Mouse (Mus musculus): ENCODE data around the gene Tead2. TPM values are rescaled to one million over a fixed set of nuclear protein-coding genes. Genes with fewer than 3 reads are reported as not detected.

The Tead2 gene
- polyA plus RNA-seq, 1 experiment = 12.1 TPM

GRCm38 (mm10) chr7:45234922-45235571 is 19.5 kb downstream of the Tead2 start:
- no peak for DNase-seq (ENCODE audit: low read depth in 1 of 2, low spot score in 2 of 2)
- Histone ChIP-seq H3K36me3 (ENCODE audit: control insufficient read depth, insufficient read depth, low read length) (peaks cover 31% of the 10 kb centered on the region), H3K27ac (ENCODE audit: insufficient read depth, low read length) (peak overlapping the region; percentile 29; the same call in 1 of the 2 replicates), H3K27me3 (ENCODE audit: control insufficient read depth, insufficient read depth, low read length) (no peaks in the 10 kb centered on the region), H3K4me3 (ENCODE audit: extremely low read depth, insufficient read depth, insufficient read length) (peak overlapping the region; percentile 4; the same call in 1 of the 2 replicates), H3K4me1 (ENCODE audit: control insufficient read depth, insufficient read depth, insufficient read length) (peaks cover 42% of the 10 kb centered on the region)
- 82% methylated on average over 21 of the region's 21 CpGs for WGBS
- TF ChIP-seq CTCF (IDR thresholded peaks at IDR 0.05; ENCODE audit: extremely low read depth, insufficient read depth, insufficient read length, insufficient replicate concordance) = no peak

GRCm38 (mm10) chr7:45235656-45236180 is 20.2 kb downstream of the Tead2 start:
- TF ChIP-seq CTCF (IDR thresholded peaks at IDR 0.05; ENCODE audit: extremely low read depth, insufficient read depth, insufficient read length, insufficient replicate concordance) (no peak), POLR2A (IDR thresholded peaks at IDR 0.05; ENCODE audit: low read depth, low read length) (no peak)
- DNase-seq (ENCODE audit: low read depth in 1 of 2, low spot score in 2 of 2) = no peak
- H3K27me3 ChIP-seq (ENCODE audit: control insufficient read depth, insufficient read depth, low read length) = no peaks in the 10 kb centered on the region
- H3K36me3 ChIP-seq (ENCODE audit: control insufficient read depth, insufficient read depth, low read length) = peaks cover 31% of the 10 kb centered on the region
- peaks cover 49% of the 10 kb centered on the region for H3K4me1 ChIP-seq (ENCODE audit: control insufficient read depth, insufficient read depth, insufficient read length)
- peak overlapping the region; percentile 12; the same call in 1 of the 2 replicates for H3K4me3 ChIP-seq (ENCODE audit: extremely low read depth, insufficient read depth, insufficient read length)
- 83% methylated on average over 17 of the region's 17 CpGs for WGBS
- peak overlapping the region; percentile 29; the same call in 1 of the 2 replicates for H3K27ac ChIP-seq (ENCODE audit: insufficient read depth, low read length)

- peak in 1 of 2 experiments; percentile 2 for DNase-seq (ENCODE audit: low read depth in 1 of 2, low spot score in 2 of 2)
- Histone ChIP-seq H3K4me1 (ENCODE audit: control insufficient read depth, insufficient read depth, insufficient read length) (peaks cover 53% of the 10 kb centered on the region), H3K27ac (ENCODE audit: insufficient read depth, low read length) (peak overlapping the region; percentile 98), H3K4me3 (ENCODE audit: extremely low read depth, insufficient read depth, insufficient read length) (peak overlapping the region; percentile 76), H3K27me3 (ENCODE audit: control insufficient read depth, insufficient read depth, low read length) (no peaks in the 10 kb centered on the region), H3K36me3 (ENCODE audit: control insufficient read depth, insufficient read depth, low read length) (peaks cover 31% of the 10 kb centered on the region)
- no peak for TF ChIP-seq POLR2A (IDR thresholded peaks at IDR 0.05; ENCODE audit: low read depth, low read length)
- no peak for TF ChIP-seq CTCF (IDR thresholded peaks at IDR 0.05; ENCODE audit: extremely low read depth, insufficient read depth, insufficient read length, insufficient replicate concordance)
- WGBS = 15% methylated on average over 17 of the region's 17 CpGs
Measured at GRCm38 (mm10) chr7:45237747-45238699, 22.5 kb downstream of the Tead2 start.

- Histone ChIP-seq H3K27ac (ENCODE audit: insufficient read depth, low read length) (peak within 1 kb of the TSS; percentile 98), H3K36me3 (ENCODE audit: control insufficient read depth, insufficient read depth, low read length) (peaks cover 26% of the 10 kb centered on the region), H3K4me3 (ENCODE audit: extremely low read depth, insufficient read depth, insufficient read length) (peak within 1 kb of the TSS; percentile 76), H3K4me1 (ENCODE audit: control insufficient read depth, insufficient read depth, insufficient read length) (peaks cover 46% of the 10 kb centered on the region), H3K27me3 (ENCODE audit: control insufficient read depth, insufficient read depth, low read length) (no peaks in the 10 kb centered on the region)
- TF ChIP-seq POLR2A (IDR thresholded peaks at IDR 0.05; ENCODE audit: low read depth, low read length) (peak; percentile 66), CTCF (IDR thresholded peaks at IDR 0.05; ENCODE audit: extremely low read depth, insufficient read depth, insufficient read length, insufficient replicate concordance) (no peak)
- DNase-seq (ENCODE audit: low read depth in 1 of 2, low spot score in 2 of 2) = peak; percentile 76 to 82
- 4% methylated on average over 20 of the region's 20 CpGs for WGBS
Measured at GRCm38 (mm10) chr7:45238723-45239496, 23.4 kb downstream of the Tead2 start, which contains the start of gene Cd37. Gene Cd37 (minus strand): TSS chr7:45239115.

GRCm38 (mm10) chr7:45240109-45240508 is 24.6 kb downstream of the Tead2 start:
- H3K27me3 ChIP-seq (ENCODE audit: control insufficient read depth, insufficient read depth, low read length) = no peaks in the 10 kb centered on the region; the same call in 1 of the 2 replicates
- 83% methylated on average over 7 of the region's 7 CpGs for WGBS
- peak overlapping the region; percentile 98 for H3K27ac ChIP-seq (ENCODE audit: insufficient read depth, low read length)
- no peak for DNase-seq (ENCODE audit: low read depth in 1 of 2, low spot score in 2 of 2)
- TF ChIP-seq POLR2A (IDR thresholded peaks at IDR 0.05; ENCODE audit: low read depth, low read length) = no peak
- no peak for TF ChIP-seq CTCF (IDR thresholded peaks at IDR 0.05; ENCODE audit: extremely low read depth, insufficient read depth, insufficient read length, insufficient replicate concordance)
- H3K4me1 ChIP-seq (ENCODE audit: control insufficient read depth, insufficient read depth, insufficient read length) = peaks cover 38% of the 10 kb centered on the region
- H3K4me3 ChIP-seq (ENCODE audit: extremely low read depth, insufficient read depth, insufficient read length) = no peak overlapping the region
- H3K36me3 ChIP-seq (ENCODE audit: control insufficient read depth, insufficient read depth, low read length) = peaks cover 16% of the 10 kb centered on the region
